8 mouse cellular contexts compared by ENCODE assay signal in genomic region chr5:125215930-125216459, GRCm38 (mm10). TPM values are rescaled to one million over a fixed set of nuclear protein-coding genes. Genes with fewer than 3 reads are reported as not detected.
A peak's percentile ranks its signal among the peaks of the same experiment; 100 is the strongest.
DNase-seq lines count a peak whose midpoint lies in the region; ATAC-seq and TF ChIP-seq lines count a peak whose summit lies in the region.

No protein-coding gene starts in this region.

- H3K27ac ChIP-seq in forebrain, embryonic 15.5 days (replicated peaks) = peak overlapping the region; percentile 94
- peak overlapping the region; percentile 68; the same call in 1 of the 2 replicates for H3K27ac ChIP-seq in heart, postnatal 0 days (ENCODE audit: low read depth)
- H3K27ac ChIP-seq in layer of hippocampus, adult 2 months = peak overlapping the region; percentile 83
- no peak overlapping the region for H3K27ac ChIP-seq in liver, embryonic 14.5 days

- TF ChIP-seq CTCF in heart, postnatal 0 days (IDR thresholded peaks at IDR 0.05; ENCODE audit: low read depth) = no peak
- no peak for TF ChIP-seq CTCF in layer of hippocampus, adult 2 months (conservative IDR thresholded peaks at IDR 0.05)
- no peak for TF ChIP-seq CTCF in liver, embryonic 14.5 days (IDR thresholded peaks at IDR 0.05; ENCODE audit: low read depth)

- no peak for TF ChIP-seq EP300 in heart, postnatal 0 days (IDR thresholded peaks at IDR 0.05; ENCODE audit: low read depth)
- no peak for TF ChIP-seq EP300 in liver, embryonic 14.5 days (IDR thresholded peaks at IDR 0.05; ENCODE audit: low read depth)

- H3K4me2 ChIP-seq in forebrain, embryonic 15.5 days (replicated peaks) = peak overlapping the region; percentile 43
- H3K4me2 ChIP-seq in heart, postnatal 0 days (ENCODE audit: low read depth, low read length) = peak overlapping the region; percentile 37
- H3K4me2 ChIP-seq in liver, embryonic 14.5 days (ENCODE audit: low read depth) = peak overlapping the region; percentile 26; the same call in 1 of the 2 replicates

- no peaks in the 10 kb centered on the region for H3K9me3 ChIP-seq in forebrain, embryonic 15.5 days
- no peaks in the 10 kb centered on the region for H3K9me3 ChIP-seq in heart, postnatal 0 days (replicated peaks; ENCODE audit: control insufficient read depth, low read length)
- H3K9me3 ChIP-seq in liver, embryonic 14.5 days (ENCODE audit: control insufficient read depth, low read length) = no peaks in the 10 kb centered on the region

- H3K4me3 ChIP-seq in forebrain, embryonic 15.5 days = peak overlapping the region; percentile 21
- peak overlapping the region; percentile 10; the same call in 1 of the 2 replicates for H3K4me3 ChIP-seq in heart, postnatal 0 days (ENCODE audit: low read depth, low read length)
- peak overlapping the region; percentile 22; the same call in 1 of the 2 replicates for H3K4me3 ChIP-seq in layer of hippocampus, adult 2 months
- no peak overlapping the region for H3K4me3 ChIP-seq in liver, embryonic 14.5 days (ENCODE audit: insufficient read depth in 1 of 2, low read depth in 2 of 2, low read length in 2 of 2)

- peak; percentile 95 for ATAC-seq in forebrain, embryonic 15.5 days (replicated peaks)
- ATAC-seq in heart, postnatal 0 days (ENCODE audit: insufficient read depth, low read depth) = peak; percentile 55
- no peak for ATAC-seq in liver, embryonic 14.5 days (ENCODE audit: insufficient read depth)

- DNase-seq in Muller cell, postnatal 12 days (ENCODE audit: inconsistent ontology term) = peak; percentile 93
- peak; percentile 85 to 86 for DNase-seq in cerebellum, adult 18-20 months
- no peak for DNase-seq in heart, postnatal 0 days (ENCODE audit: low spot score)
- peak; percentile 94 for DNase-seq in layer of hippocampus, adult 2 months (ENCODE audit: low spot score in 2 of 2)
- DNase-seq in liver, embryonic 14.5 days (ENCODE audit: low read depth in 3 of 3, low spot score in 3 of 3) = no peak
- peak; percentile 65 for DNase-seq in retina, postnatal 7 days (ENCODE audit: low read depth, low spot score)
- no peak for DNase-seq in MN1 (ENCODE audit: low spot score)

- H3K36me3 ChIP-seq in forebrain, embryonic 15.5 days = no peaks in the 10 kb centered on the region
- H3K36me3 ChIP-seq in heart, postnatal 0 days (replicated peaks; ENCODE audit: control insufficient read depth, insufficient read depth, low read length) = no peaks in the 10 kb centered on the region
- H3K36me3 ChIP-seq in liver, embryonic 14.5 days (replicated peaks; ENCODE audit: control insufficient read depth, insufficient read depth, low read depth) = no peaks in the 10 kb centered on the region

- H3K27me3 ChIP-seq in forebrain, embryonic 15.5 days = no peaks in the 10 kb centered on the region
- H3K27me3 ChIP-seq in heart, postnatal 0 days (ENCODE audit: control insufficient read depth, insufficient read depth, low read length) = no peaks in the 10 kb centered on the region
- H3K27me3 ChIP-seq in liver, embryonic 14.5 days (ENCODE audit: control insufficient read depth, insufficient read depth, low read length) = peaks cover 5% of the 10 kb centered on the region; the same call in 1 of the 2 replicates

- H3K4me1 ChIP-seq in forebrain, embryonic 15.5 days = peaks cover 33% of the 10 kb centered on the region
- peaks cover 18% of the 10 kb centered on the region for H3K4me1 ChIP-seq in heart, postnatal 0 days (ENCODE audit: control insufficient read depth, insufficient read depth)
- no peaks in the 10 kb centered on the region for H3K4me1 ChIP-seq in liver, embryonic 14.5 days (replicated peaks; ENCODE audit: control insufficient read depth in 2 of 2, insufficient read depth in 2 of 2, low read length in 1 of 2)

- WGBS in forebrain, embryonic 15.5 days = 5% methylated on average over 24 of the region's 24 CpGs
- 9% methylated on average over 24 of the region's 24 CpGs for WGBS in heart, postnatal 0 days
- WGBS in liver, embryonic 14.5 days (ENCODE audit: insufficient replicate concordance) = 7% methylated on average over 24 of the region's 24 CpGs

- H3K9ac ChIP-seq in forebrain, embryonic 15.5 days (replicated peaks) = peak overlapping the region; percentile 45
- H3K9ac ChIP-seq in heart, postnatal 0 days (replicated peaks; ENCODE audit: low read depth, low read length) = 0 out of 2 replicates have a peak overlapping the region, but pooled peaks have one; percentile 2
- H3K9ac ChIP-seq in liver, embryonic 14.5 days (replicated peaks) = no peak overlapping the region

RNA-seq across cellular contexts. Expression of gene Ncor2, which starts 37.0 kb away (rescaled TPM):
- polyA plus RNA-seq in forebrain, embryonic 15.5 days (2015; fragmentation: Nextera tagmentation; extraction: Ambion mirVana) = 30.2 and 31.6 TPM in 2 replicates
- 21.6 and 73.8 TPM in 2 replicates for total RNA-seq in heart, postnatal 0 days (2014; rRNA removed; ENCODE audit: low replicate concordance)
- 14.3 and 15.5 TPM in 2 replicates for polyA plus RNA-seq in heart, postnatal 0 days (2015; fragmentation: Nextera tagmentation; extraction: Ambion mirVana)
- 100 to 1,000 TPM; 285 to 307 TPM for total RNA-seq in layer of hippocampus, adult 2 months (2021)
- 4.1 and 4.4 TPM in 2 replicates for polyA plus RNA-seq in liver, embryonic 14.5 days (2012; rRNA removed)
- 3.2 and 3.5 TPM in 2 replicates for polyA plus RNA-seq in liver, embryonic 14.5 days (2014; fragmentation: Nextera tagmentation; extraction: Ambion mirVana)

Comparison
In these comparisons a context has a peak if more than half of its experiments do, and no peak if none do; other contexts are left out.
1. DNase-seq: peak in Muller cell, postnatal 12 days (single experiment), cerebellum, adult 18-20 months (2 of 2), layer of hippocampus, adult 2 months (2 of 2) and retina, postnatal 7 days (single experiment); none in heart, postnatal 0 days (single experiment), liver, embryonic 14.5 days (0 of 3) and MN1 (single experiment).
2. H3K4me3 ChIP-seq: peak in forebrain, embryonic 15.5 days (single experiment), heart, postnatal 0 days (single experiment) and layer of hippocampus, adult 2 months (single experiment); none in liver, embryonic 14.5 days (0 of 2).
3. Peak in every context shown above with its lines, with median percentiles within 50 percentile points of each other: H3K4me2 ChIP-seq.